Mouse (Mus musculus) MEL (cell line): ENCODE data around the gene Ncbp1.

Source experiments
- CTCF ChIP-seq, 3 experiments: IDR thresholded peaks in 2 of 3; conservative IDR thresholded peaks in 1 of 3; 2 replicates each; pipeline ENCODE4 v1.5.1; 2011 to 2012; ENCODE audit warnings: low read length in 3 of 3, low read depth in 2 of 3, mild to moderate bottlenecking in 2 of 3, improper control_type of control experiment in 1 of 3, inconsistent platforms in 1 of 3, mixed read lengths in 1 of 3, moderate library complexity in 1 of 3; ENCODE audit not compliant: control insufficient read depth in 1 of 3, insufficient read depth in 1 of 3, poor library complexity in 1 of 3, severe bottlenecking in 1 of 3
- EP300 ChIP-seq, 2 experiments: IDR thresholded peaks; 2 replicates each; pipeline ENCODE4 v1.6.1; 2011; ENCODE audit warnings: improper control_type of control experiment in 2 of 2, low read length in 2 of 2, low read depth in 1 of 2, mild to moderate bottlenecking in 1 of 2
- MXI1 ChIP-seq: IDR thresholded peaks from 2 replicates; pipeline ENCODE4 v1.6.1; 2011; ENCODE audit warnings: mild to moderate bottlenecking, low read depth, low read length, improper control_type of control experiment
- POLR2AphosphoS2 ChIP-seq: IDR thresholded peaks from 2 replicates; pipeline ENCODE4 v1.6.1; 2011; ENCODE audit warnings: low read length, improper control_type of control experiment
- RCOR1 ChIP-seq: IDR thresholded peaks from 2 replicates; pipeline ENCODE4 v1.6.1; 2012; ENCODE audit warnings: low read depth, mild to moderate bottlenecking, inconsistent platforms, low read length, improper control_type of control experiment
- SIN3A ChIP-seq: IDR thresholded peaks from 2 replicates; pipeline ENCODE4 v1.6.1; 2012; ENCODE audit warnings: low read length, improper control_type of control experiment, inconsistent platforms
- TCF12 ChIP-seq: IDR thresholded peaks from 2 replicates; pipeline ENCODE4 v1.6.1; 2014; ENCODE audit warnings: low read depth, mild to moderate bottlenecking, inconsistent platforms, low read length, improper control_type of control experiment, moderate library complexity
- USF1 ChIP-seq: IDR thresholded peaks from 2 replicates; pipeline ENCODE4 v1.6.1; 2014; ENCODE audit warnings: low read depth, mild to moderate bottlenecking, inconsistent platforms, low read length, improper control_type of control experiment, moderate library complexity
- ZC3H11A ChIP-seq: IDR thresholded peaks from 2 replicates; pipeline ENCODE4 v1.6.1; 2012; ENCODE audit warnings: low read depth, mild to moderate bottlenecking, inconsistent platforms, low read length, improper control_type of control experiment
- ZNF384 ChIP-seq: IDR thresholded peaks from 2 replicates; pipeline ENCODE4 v1.6.1; 2012; ENCODE audit warnings: low read depth, mild to moderate bottlenecking, inconsistent platforms, low read length, improper control_type of control experiment

DNA sequence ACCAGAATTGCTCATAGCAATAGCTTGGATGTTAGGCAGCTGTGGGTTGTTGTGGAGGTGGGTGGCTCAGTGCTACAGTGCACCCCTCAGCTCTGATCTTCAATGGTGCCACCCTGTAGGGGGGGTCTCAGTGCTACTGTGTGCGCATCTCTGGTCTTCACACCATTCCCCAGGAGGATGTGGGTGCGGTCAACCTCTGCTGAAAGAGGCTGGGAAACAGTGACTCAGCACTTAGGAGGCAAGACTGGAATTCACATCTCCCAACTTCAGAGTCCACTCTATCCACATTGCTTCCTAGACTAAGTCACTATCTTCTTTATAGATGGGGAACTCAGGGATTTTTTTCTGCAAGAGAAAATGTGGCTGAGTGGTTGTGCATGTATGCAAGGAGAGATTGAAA, 40.8 kb upstream of the Ncbp1 start:
- no peak for TF ChIP-seq CTCF (IDR thresholded peaks at IDR 0.05 in 2 of 3, conservative IDR thresholded peaks at IDR 0.05 in 1 of 3; ENCODE audit: control insufficient read depth in 1 of 3, insufficient read depth in 1 of 3, low read depth in 2 of 3, low read length in 3 of 3, poor library complexity in 1 of 3, severe bottlenecking in 1 of 3)
- TF ChIP-seq ZC3H11A: no peak
- no peak for TF ChIP-seq SIN3A
- TF ChIP-seq POLR2AphosphoS2: no peak
- no peak for TF ChIP-seq TCF12
- no peak for TF ChIP-seq USF1
- no peak for TF ChIP-seq RCOR1
- TF ChIP-seq ZNF384: no peak
- TF ChIP-seq MXI1: no peak
- TF ChIP-seq EP300 (IDR thresholded peaks at IDR 0.05; ENCODE audit: low read depth in 1 of 2, low read length in 2 of 2): no peak
